20 mouse cellular contexts compared by ENCODE assay signal in the genomic region with DNA sequence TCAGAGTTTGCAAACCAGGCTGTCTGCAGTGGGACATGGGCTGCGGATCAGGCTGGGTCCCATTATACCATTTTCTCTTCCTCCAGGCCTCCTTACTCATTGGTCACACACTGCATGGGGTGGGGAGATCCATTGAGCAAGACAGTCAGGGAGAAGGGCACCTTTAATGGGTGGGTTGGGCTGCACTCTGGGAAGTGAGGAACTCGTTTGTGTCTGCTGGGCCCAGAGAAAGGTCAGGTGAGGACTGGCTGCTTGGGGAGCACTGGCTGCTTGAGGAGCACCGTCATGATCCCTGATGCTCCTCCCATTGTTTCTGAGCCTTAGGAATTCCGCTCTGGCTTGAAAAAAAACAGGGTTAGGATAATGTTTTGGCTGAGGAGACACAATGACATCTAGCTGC. TPM values are rescaled to one million over a fixed set of nuclear protein-coding genes. Genes with fewer than 3 reads are reported as not detected.
"Had no signal": no experiment of that assay in that cellular context is flagged by ENCODE, and none has a peak within 500 bp of the region (broad histone marks: within the 10 kb centered on the region; RNA-seq: fewer than 3 reads in every experiment).

No protein-coding gene starts in this region.

- H3K4me3 ChIP-seq: lung, embryonic 15.5 days; megakaryocyte, embryonic 14.5 days; midbrain, embryonic 13.5 days; midbrain, embryonic 15.5 days; neural tube, embryonic 12.5 days; stomach, embryonic 15.5 days had no signal

- H3K9me3 ChIP-seq: lung, embryonic 15.5 days; megakaryocyte, embryonic 14.5 days; midbrain, embryonic 13.5 days; midbrain, embryonic 15.5 days; neural tube, embryonic 12.5 days; stomach, embryonic 15.5 days had no signal

- ATAC-seq: lung, postnatal 0 days; midbrain, embryonic 13.5 days; midbrain, embryonic 15.5 days had no signal

- DNase-seq: lung, adult 2 months; lung, postnatal 14 days; lung, postnatal 36 days; right cerebral cortex, postnatal 14 days; thymus, adult 2 months; thymus, postnatal 25 days; thymus, postnatal 4 days had no signal

- H3K27ac ChIP-seq: lung, embryonic 15.5 days; macrophage; midbrain, embryonic 13.5 days; midbrain, embryonic 15.5 days; neural tube, embryonic 12.5 days; stomach, embryonic 15.5 days; stomach, postnatal 0 days had no signal

- H3K9ac ChIP-seq: lung, embryonic 15.5 days; midbrain, embryonic 13.5 days; midbrain, embryonic 15.5 days; neural tube, embryonic 12.5 days; stomach, embryonic 15.5 days had no signal

- H3K4me2 ChIP-seq: lung, embryonic 15.5 days; midbrain, embryonic 11.5 days; midbrain, embryonic 13.5 days; midbrain, embryonic 15.5 days; neural tube, embryonic 12.5 days; stomach, embryonic 15.5 days had no signal

RNA-seq across cellular contexts. Expression of a gene that starts 2.6 kb away (rescaled TPM):
- total RNA-seq: megakaryocyte progenitor cell, adult 5-6 weeks; midbrain, postnatal 0 days had no signal
- polyA plus RNA-seq: midbrain, embryonic 13.5 days had no signal

RNA-seq across cellular contexts. Expression of a gene that starts 14.1 kb away (rescaled TPM):
- total RNA-seq: midbrain, postnatal 0 days; monocyte, adult 5-6 weeks had no signal
- polyA plus RNA-seq: macrophage had no signal
